Mouse (Mus musculus) thymus, postnatal 4 days (tissue): ENCODE data around the gene Nae1.
"Not testable (repeated sequence)": the region's sequence is repeated elsewhere in the genome, so short reads cannot be mapped to it uniquely, and the experiment has no call there.

Experiments
- DNase-seq: peaks from one replicate; pipeline ENCODE4 v3.0.0; 2021

Gene Nae1

GRCm38 (mm10) chr8:104533971-104534778 is at the start of gene Nae1, which contains the start of gene Car7:
Gene Nae1, minus strand, starts transcription at chr8:104534637.
Gene Car7, plus strand, starts transcription at chr8:104534689.
- peak; percentile 96 for DNase-seq

DNA sequence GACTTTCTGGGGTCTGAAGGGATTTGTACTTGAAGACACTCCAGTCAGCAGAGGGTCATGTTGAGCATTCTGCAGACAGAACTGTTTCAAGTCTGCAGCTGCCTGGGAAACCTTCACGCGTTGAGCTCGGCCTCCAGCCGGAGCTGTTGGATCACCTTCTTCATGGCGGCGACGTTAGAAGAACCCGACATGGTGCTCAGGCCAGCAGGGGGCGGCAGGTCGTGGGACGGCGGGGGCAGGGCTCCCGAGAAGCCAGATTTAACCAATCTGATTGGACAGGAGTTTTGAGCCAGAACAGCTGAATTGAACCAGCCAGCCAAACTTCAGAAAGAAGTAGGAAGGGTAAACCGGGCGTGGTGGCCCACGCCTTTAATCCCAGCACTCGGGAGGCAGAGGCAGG is 43.2 kb upstream of the Nae1 start:
- not testable (repeated sequence) for DNase-seq

- DNase-seq: no peak
These were observed 42.4 kb upstream of the Nae1 start for GRCm38 (mm10) chr8:104576820-104577219.

GRCm38 (mm10) chr8:104570436-104571343 is 36.3 kb upstream of the Nae1 start:
- peak; percentile 95 for DNase-seq

DNA sequence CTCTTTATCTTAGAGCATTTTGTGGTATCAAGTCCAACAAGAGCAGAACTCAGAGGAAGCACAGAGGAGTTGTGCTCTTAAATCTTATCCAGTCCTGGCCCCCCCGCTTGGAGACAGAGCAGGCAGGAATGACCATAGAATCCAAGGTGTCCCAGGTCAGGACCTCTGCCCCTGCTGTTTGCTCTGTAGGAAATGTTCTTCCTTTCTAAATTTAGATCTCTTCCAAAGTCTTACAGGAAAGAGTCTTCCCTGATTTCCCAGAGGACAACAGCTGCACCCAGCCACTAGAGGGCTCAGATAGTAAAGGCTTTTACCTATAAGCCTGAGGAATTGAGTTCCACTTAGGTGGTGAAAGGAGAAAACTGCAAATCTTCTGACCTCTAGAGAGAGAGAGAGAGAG is 35.1 kb upstream of the Nae1 start:
- no peak for DNase-seq

DNA sequence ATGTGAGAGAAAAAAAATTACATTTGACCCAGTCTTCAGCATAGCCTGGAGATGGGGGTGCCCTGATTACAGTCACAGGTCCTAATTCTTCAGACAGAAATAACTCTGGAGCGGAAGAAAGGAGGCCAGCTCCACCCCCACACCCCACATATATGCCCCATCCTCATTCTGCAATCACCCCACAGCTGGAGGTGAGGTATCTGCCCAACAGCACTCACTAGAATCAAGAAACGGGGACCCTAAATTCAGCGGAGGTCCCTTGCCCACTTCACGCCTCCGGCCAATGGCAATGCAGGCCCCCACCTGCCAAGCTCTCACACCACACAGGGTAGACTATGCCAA is 31.0 kb upstream of the Nae1 start:
- no peak for DNase-seq

DNA sequence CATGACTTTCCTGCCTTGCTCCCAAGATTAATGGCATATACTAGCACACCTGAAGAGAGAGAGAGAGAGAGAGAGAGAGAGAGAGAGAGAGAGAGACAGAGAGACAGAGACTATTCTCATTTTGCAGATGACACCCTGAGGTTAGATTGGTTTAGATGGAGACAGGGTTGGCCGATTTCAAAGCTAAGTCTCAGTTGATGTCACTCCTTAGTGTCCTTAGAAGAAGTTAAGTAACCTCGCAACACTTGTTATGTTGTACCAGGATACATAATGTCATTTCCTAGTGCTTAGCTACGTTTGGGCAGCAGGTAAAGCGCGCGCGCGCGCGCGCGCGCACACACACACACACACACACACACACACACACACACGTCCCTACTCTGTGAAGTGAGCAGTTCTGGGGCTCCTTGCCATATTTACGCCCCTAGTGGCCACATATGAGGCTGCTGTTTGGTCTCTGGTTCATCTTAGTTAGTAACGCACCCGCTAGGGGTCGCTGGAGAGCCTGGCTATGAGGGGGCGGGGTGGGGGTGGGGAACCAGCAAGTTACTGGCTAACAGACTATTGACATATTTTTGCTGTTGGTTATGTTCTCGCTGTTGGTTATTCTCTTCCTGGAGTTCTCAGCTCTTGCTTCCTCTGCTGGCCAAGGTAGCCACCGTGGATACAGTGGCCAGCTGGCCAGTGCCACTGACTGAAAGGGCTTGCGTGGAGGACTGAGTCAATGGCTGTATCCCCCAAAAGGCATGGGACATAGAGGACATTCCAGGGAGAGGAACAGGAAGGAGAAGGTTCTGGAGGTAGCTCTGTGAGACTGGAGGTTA is 30.4 kb upstream of the Nae1 start:
- peak; percentile 93 for DNase-seq

DNA sequence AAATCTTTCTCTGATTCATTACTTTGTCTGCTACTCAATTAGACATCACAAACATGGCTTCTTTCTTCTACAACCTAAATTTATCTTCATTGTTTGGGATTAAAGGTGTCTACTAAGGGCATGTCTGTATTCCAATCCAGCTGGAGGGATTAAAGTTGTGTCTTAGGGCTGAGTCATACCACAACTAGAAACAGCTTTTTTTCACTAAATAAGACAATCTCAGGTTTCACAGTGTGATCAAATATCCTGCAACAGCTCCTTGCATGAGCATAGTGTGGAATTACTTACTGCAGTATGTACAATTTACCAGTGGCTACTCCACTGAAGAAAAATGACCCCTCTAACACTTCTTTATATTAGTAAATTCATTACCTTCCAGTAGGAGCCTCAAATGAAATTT is 26.3 kb upstream of the Nae1 start:
- no peak for DNase-seq

- DNase-seq: no peak
These were observed 22.8 kb upstream of the Nae1 start for GRCm38 (mm10) chr8:104557226-104557625.

DNA sequence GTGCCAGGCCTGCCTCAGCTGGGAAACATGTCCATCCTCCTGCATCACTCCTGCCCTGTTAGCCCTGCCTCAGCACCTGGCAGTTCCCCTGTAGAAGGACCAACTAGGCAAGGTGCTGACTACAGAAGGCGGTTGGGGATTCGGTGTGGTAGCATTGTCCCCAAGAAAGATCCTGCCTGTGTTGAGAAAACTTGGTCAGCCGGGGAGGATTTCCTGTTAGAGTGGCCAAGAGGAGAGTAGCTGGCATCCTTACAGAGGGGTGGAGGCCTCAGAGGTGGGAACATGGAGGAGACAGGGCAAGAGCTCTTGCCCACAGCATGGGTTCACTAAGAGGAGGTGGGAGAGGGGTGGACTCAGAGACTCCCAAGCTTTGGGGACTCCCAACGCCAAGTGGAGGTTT is 20.8 kb upstream of the Nae1 start:
- no peak for DNase-seq

DNA sequence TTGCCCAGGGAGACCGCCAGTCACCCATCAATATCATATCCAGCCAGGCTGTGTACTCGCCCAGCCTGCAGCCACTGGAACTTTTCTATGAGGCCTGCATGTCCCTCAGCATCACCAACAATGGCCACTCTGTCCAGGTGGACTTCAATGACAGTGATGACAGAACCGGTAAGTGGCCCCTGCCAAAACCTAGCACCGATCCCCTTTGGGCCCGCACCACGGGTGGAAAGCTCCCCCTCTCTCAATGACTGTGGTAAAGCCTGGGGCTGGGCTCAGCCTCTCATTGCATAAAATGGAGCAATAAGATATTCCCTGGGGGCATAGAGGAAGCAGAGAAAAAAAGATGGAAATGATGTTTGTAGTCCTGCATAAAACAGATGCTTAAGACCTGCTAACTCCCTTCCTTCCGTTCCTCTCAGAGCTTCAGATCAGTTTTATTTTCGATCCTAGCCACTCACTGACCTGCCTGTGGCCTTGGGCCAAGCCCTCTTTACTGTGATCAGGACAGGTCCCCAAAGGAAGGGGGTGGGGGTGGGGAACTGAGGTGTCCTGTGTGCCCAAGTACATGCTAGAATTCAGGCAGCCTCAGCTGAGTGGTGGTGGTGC is 9.1 kb upstream of the Nae1 start:
- DNase-seq: no peak

- DNase-seq: no peak
These were observed 7.7 kb upstream of the Nae1 start for GRCm38 (mm10) chr8:104542160-104542559.

GRCm38 (mm10) chr8:104541515-104541880 is 7.1 kb upstream of the Nae1 start:
- DNase-seq: no peak

DNA sequence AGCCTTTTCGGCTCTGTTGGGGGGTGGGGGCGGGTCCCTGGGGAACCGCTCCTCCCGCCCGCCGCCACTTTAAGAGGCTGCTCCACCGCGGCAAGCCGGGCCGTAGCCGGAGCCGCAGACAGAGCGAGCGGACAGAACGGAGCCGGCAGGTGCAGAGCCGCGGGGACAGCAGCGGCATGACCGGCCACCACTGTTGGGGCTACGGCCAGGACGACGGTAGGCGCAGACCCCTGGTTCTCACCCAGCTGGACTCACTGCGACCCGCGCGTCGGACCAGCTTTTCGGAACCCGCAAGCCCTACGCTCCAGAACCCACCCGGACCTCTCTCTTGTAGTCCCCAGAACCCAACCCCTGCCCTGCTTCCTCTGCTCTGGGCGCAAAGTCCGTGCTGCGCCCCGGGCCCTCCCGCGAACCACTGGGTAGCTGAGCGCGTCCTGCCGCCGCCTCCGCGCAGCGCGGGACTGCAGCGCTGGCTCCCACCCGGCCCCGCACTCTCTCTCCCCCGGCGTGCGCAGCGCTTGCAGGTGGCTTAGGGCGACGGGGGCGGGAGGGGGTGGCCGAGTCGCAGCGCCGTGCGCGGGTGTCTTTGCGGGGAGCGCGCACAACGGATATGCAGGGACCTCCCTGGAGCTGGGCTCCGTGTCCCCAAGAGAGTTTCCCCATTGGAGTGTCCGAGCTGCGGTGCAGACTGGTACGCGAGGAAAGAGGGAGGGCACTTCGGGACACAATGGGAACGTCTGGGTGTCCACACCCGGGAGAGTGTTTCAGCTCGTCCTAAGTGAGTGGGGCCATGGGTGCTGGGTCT is 6.5 kb upstream of the Nae1 start:
- DNase-seq: peak; percentile 32

- no peak for DNase-seq
These were observed 5.8 kb upstream of the Nae1 start for GRCm38 (mm10) chr8:104540238-104540637.

DNA sequence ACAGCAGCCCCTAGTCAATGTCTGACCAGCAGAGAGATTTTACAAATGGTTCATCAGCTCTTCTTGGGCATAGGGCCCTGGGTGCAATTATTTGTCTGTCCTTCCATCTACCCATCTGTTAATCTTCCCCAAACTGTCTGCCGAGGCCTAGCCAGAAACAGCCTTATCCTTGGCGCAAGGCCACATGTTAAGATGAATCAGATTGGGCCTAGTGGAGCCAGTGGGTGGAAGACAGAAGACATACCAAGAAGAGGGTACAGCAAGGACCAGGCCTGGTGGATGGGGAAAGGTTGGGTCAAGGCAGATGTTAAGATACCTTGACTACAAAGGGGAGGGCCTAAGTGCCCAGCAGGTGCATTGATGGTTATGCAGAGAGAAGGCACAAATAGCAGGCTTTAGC is 5.1 kb upstream of the Nae1 start:
- DNase-seq: no peak

GRCm38 (mm10) chr8:104538896-104539295 is 4.5 kb upstream of the Nae1 start:
- DNase-seq: no peak

DNA sequence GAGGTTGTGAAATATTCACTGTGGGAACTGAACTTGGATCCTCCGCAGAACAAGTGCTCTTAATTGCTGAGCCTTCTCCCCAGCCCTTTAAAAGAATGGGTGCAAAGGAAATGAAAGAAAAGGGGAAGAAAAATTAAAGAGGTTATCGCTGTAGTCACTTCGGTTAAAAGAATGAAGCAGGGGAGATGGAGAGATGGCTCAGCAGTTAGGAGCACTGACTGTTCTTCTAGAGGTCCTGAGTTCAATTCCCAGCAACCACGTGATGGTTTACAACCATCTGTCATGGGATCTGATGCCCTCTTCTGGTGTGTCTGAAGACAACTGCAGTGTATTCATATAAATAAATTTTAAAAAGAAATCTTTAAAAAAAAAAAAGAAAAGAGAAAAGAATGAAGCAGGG is 1.6 kb upstream of the Nae1 start:
- DNase-seq: no peak

DNA sequence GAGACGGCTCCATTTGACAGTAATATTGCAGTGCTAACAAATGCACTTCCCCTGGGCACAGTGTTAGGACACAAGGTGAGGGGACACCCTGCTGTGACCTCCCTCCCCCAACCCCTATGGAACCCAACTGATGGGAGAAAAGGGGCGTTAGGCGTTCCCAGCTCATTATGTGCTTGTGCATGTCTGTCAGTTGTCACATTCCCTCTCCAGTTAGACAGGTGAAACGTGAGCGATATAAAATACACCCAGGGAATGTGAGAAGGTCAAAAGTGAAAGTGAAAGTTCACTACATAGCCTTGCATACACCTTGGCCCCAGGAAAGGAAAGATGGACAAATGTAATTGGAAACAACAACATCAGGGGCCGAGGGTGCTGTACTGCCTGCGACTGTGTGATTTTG is 941 bp upstream of the Nae1 start:
- no peak for DNase-seq

DNA sequence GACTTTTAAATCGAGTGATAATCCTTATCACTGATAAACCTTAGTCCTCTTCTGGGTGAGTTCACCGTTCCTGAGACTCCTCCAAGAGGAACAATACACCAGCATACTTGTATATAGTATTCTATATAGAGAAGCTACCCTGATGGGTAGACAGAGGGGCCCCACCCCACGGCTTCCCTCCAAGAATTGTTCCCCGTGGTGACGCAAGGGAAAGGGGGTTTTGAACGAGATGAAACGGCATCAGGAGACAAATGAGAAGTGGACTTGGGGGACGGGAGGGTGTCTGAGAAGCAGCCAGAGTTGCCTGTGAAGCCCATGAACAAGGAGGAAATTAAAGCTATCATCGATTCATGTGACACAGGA is 323 bp upstream of the Nae1 start:
- DNase-seq: peak; percentile 43

- no peak for DNase-seq
These were observed 886 bp downstream of the Nae1 start for GRCm38 (mm10) chr8:104533551-104533950.

DNA sequence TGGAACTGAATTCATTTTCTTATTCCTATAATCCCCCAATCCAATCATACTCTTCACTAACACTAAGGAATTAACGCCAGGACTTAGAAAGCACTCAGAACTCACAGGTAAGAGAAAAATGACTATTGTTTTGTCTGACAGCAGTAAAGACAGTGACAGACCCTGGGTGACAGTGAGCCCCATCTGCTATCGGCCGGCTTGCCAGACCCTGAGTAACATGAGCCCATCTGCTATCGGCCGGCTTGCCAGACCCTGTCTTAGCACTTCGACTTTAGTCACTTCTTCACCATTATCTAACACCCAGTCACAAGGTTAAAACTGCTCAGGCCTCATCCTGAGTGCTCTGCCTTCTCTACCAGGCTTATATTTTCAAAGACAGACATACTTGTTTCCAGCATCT is 4.8 kb downstream of the Nae1 start:
- DNase-seq: no peak
